Mouse (Mus musculus): ENCODE data around the gene Scp2. TPM values are rescaled to one million over a fixed set of nuclear protein-coding genes. Genes with fewer than 3 reads are reported as not detected.

The Scp2 gene
- total and polyA plus RNA-seq, 3 experiments, result 65.8 to 84.4 TPM; not detected in 1

- H3K9me3 ChIP-seq (replicated peaks; ENCODE audit: insufficient read depth, low read length), result no peaks in the 10 kb centered on the region
- peaks cover 0 to 18% of the 10 kb centered on the region in 2 experiments; a peak in 2 of 4 replicates for H3K36me3 ChIP-seq (ENCODE audit: control insufficient read depth in 1 of 2, insufficient read depth in 2 of 2, low read length in 2 of 2)
- peak; percentile 80 for DNase-seq (ENCODE audit: low read depth, low spot score)
- H3K4me1 ChIP-seq (ENCODE audit: control insufficient read depth in 1 of 2, insufficient read depth in 2 of 2, low read length in 2 of 2), result peaks cover 4 to 15% of the 10 kb centered on the region in 2 experiments; a peak in 3 of 4 replicates
- no peaks in the 10 kb centered on the region for H3K27me3 ChIP-seq (ENCODE audit: control insufficient read depth in 1 of 2, insufficient read depth in 2 of 2, low read length in 2 of 2)
- no peak overlapping the region for H3K4me3 ChIP-seq (ENCODE audit: control insufficient read depth in 1 of 2, insufficient read depth in 1 of 2, low read depth in 2 of 2, low read length in 2 of 2)
- H3K27ac ChIP-seq (ENCODE audit: control insufficient read depth, low read depth, low read length), result peak overlapping the region; percentile 68
- no peaks in the 10 kb centered on the region for H3K79me2 ChIP-seq (ENCODE audit: control insufficient read depth, insufficient read depth, low read length, poor library complexity)
- 0 out of 2 replicates have a peak overlapping the region, but pooled peaks have one; percentile 17 for H3K9ac ChIP-seq (ENCODE audit: control insufficient read depth, low read depth, low read length, poor library complexity, severe bottlenecking)
- TF ChIP-seq NELFE (IDR thresholded peaks at IDR 0.05; ENCODE audit: low read depth, low read length) (no peak), POLR2A (IDR thresholded peaks at IDR 0.05; ENCODE audit: control insufficient read depth in 1 of 2, insufficient read depth in 1 of 2, low read depth in 1 of 2, low read length in 2 of 2, poor library complexity in 1 of 2) (no peak), ZKSCAN1 (IDR thresholded peaks at IDR 0.05; ENCODE audit: low read depth, low read length) (no peak), MAX (IDR thresholded peaks at IDR 0.05; ENCODE audit: low read length) (peak; percentile 53; the same call in 1 of the 2 replicates), JUND (IDR thresholded peaks at IDR 0.05; ENCODE audit: low read depth, low read length) (peak; percentile 100), TAL1 (IDR thresholded peaks at IDR 0.05; ENCODE audit: low read length) (peak; percentile 23; the same call in 1 of the 2 replicates), MYC (IDR thresholded peaks at IDR 0.05; ENCODE audit: low read depth, low read length) (peak; percentile 70; the same call in 1 of the 2 replicates), MAZ (IDR thresholded peaks at IDR 0.05; ENCODE audit: low read depth, low read length) (peak; percentile 54; the same call in 1 of the 2 replicates), USF2 (IDR thresholded peaks at IDR 0.05; ENCODE audit: borderline replicate concordance in 1 of 2, insufficient read depth in 1 of 2, low read depth in 1 of 2, low read length in 2 of 2) (no peak), ZNF384 (IDR thresholded peaks at IDR 0.05; ENCODE audit: low read depth, low read length) (0 out of 2 replicates have a peak, but pooled peaks have one; percentile 24), GABPA (IDR thresholded peaks at IDR 0.05; ENCODE audit: low read depth, low read length) (no peak), MXI1 (IDR thresholded peaks at IDR 0.05; ENCODE audit: low read depth, low read length) (peak; percentile 53; the same call in 1 of the 2 replicates), ETS1 (IDR thresholded peaks at IDR 0.05; ENCODE audit: low read depth, low read length) (peak; percentile 73), USF1 (IDR thresholded peaks at IDR 0.05; ENCODE audit: low read depth, low read length) (no peak), TBP (IDR thresholded peaks at IDR 0.05; ENCODE audit: low read depth, low read length) (no peak), SIN3A (IDR thresholded peaks at IDR 0.05; ENCODE audit: low read length) (peak; percentile 78), RCOR1 (IDR thresholded peaks at IDR 0.05; ENCODE audit: low read depth, low read length) (peak; percentile 70), EP300 (IDR thresholded peaks at IDR 0.05; ENCODE audit: low read depth in 1 of 2, low read length in 2 of 2) (peak; percentile 69 to 89), GATA1 (IDR thresholded peaks at IDR 0.05; ENCODE audit: low read depth, low read length) (peak; percentile 82), ELF1 (IDR thresholded peaks at IDR 0.05; ENCODE audit: low read depth, low read length) (peak; percentile 75; the same call in 1 of the 2 replicates), SMC3 (IDR thresholded peaks at IDR 0.05; ENCODE audit: low read depth, low read length) (no peak), TCF12 (IDR thresholded peaks at IDR 0.05; ENCODE audit: low read depth, low read length) (peak; percentile 50), MAFK (IDR thresholded peaks at IDR 0.05; ENCODE audit: borderline replicate concordance, low read depth, low read length) (no peak)
Measured at GRCm38 (mm10) chr4:108082401-108082806, 62.4 kb downstream of the Scp2 start.

Data from MEL (cell line).